Mouse (Mus musculus): ENCODE measurements at regions not wholly inside any gene's neighbourhood (a gene's known extent, or its start where the extent isn't known, plus 50 kb on each side); places are given as distances from the start of the nearest gene placed in this dataset.

DNA sequence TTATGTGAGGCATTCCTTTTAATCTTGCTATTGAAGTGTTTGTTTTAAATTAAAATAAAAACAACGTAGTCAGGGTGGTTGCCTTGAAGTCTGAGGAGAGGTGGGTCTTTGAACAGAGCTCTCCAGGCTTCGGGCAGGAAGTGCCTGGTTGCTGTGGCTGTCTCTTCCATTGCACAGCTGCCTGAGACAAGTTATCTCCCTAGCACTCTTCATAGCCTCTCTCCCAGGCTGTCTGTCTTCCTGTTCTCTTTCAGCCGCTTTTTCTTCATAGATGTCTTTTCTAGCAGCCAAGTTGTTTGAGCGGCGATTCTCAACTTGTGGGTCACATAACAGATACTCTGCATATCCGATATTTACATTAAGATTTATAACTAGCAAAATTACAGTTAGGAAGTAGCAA is 173.2 kb upstream of the Adgrl2 start:
- no peak overlapping the region for H3K4me2 ChIP-seq (replicated peaks)
- WGBS: 90% methylated on average over 6 of the region's 6 CpGs
- H3K4me1 ChIP-seq (replicated peaks): no peaks in the 10 kb centered on the region
- H3K27me3 ChIP-seq: no peaks in the 10 kb centered on the region
- H3K4me3 ChIP-seq (replicated peaks): no peak overlapping the region
- H3K9me3 ChIP-seq: no peaks in the 10 kb centered on the region
- no peak overlapping the region for H3K27ac ChIP-seq
- no peaks in the 10 kb centered on the region for H3K36me3 ChIP-seq
- H3K9ac ChIP-seq (replicated peaks): no peak overlapping the region
- ATAC-seq: no peak

DNA sequence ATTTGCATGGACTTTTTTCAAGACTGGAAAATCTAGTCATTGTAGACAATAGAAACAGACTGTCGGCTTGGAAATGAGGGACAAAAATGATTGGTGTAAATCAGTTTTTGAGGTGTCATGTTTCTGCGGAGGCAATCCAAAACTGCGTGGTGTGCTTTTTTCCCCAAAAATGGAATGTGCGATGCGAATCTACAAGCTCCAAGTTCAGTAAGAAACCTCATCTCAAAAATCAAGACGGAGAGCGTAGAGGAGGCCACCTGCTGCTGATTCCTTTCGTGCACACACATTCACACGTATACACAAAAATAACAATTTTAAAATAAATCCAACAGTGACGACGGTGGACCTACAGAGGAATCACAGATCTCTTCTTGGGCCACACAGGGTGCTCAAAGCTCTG is 170.5 kb upstream of the Adgrl2 start:
- Histone ChIP-seq H3K9me3 (no peaks in the 10 kb centered on the region), H3K27me3 (no peaks in the 10 kb centered on the region)
- no peak for ATAC-seq

DNA sequence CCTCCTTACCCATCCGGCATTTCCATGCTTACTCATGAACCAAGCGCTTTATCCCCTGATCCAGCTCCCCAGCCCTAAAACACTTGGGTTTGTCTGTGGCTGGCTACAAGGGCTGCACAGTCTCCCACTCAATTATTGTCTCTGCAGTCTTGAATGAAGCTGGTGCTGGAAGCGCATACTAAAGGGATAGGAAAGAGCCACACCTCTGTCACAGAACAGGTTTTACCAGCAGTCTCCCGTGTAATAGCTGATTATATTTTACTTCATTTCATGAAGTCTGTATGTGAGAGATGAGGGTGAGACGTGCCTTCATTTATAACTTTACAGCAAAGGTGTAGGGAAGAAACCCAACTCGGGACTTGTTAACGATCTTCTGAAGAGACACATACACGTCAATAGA is 167.0 kb upstream of the Adgrl2 start:
- no peaks in the 10 kb centered on the region for H3K4me1 ChIP-seq (replicated peaks)
- ATAC-seq: no peak
- no peak overlapping the region for H3K4me2 ChIP-seq (replicated peaks)
- H3K9ac ChIP-seq (replicated peaks): no peak overlapping the region
- H3K9me3 ChIP-seq: no peaks in the 10 kb centered on the region
- H3K27me3 ChIP-seq: no peaks in the 10 kb centered on the region
- no peak overlapping the region for H3K4me3 ChIP-seq (replicated peaks)
- 93% methylated on average over 8 of the region's 8 CpGs for WGBS
- H3K36me3 ChIP-seq: no peaks in the 10 kb centered on the region
- no peak overlapping the region for H3K27ac ChIP-seq

More for the DNA sequence above, 170.5 kb upstream of the Adgrl2 start:
- Histone ChIP-seq H3K27ac (no peak overlapping the region), H3K4me2 (replicated peaks) (no peak overlapping the region), H3K4me1 (replicated peaks) (no peaks in the 10 kb centered on the region), H3K9ac (replicated peaks) (no peak overlapping the region), H3K4me3 (replicated peaks) (no peak overlapping the region), H3K36me3 (no peaks in the 10 kb centered on the region)
- 96% methylated on average over 11 of the region's 11 CpGs for WGBS

DNA sequence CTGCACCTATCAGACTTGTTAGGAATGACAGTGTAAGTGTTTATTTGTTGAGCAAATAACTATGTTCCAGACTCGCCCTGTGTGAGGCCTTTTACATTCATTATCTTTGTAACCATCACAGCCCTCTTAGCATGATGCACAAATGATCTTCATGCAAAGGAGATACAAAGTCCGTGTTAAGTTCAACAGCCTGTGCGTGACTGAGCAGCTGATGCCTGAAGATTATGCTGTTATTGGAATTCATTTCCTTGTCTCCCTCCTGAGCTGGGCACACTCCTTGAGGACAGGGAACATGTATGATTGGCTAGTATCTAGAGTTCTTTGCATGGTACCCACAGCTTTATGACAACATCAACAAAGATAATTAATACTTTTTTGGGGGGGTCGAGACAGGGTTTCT is 162.0 kb upstream of the Adgrl2 start:
- no peaks in the 10 kb centered on the region for H3K36me3 ChIP-seq
- ATAC-seq: no peak

DNA sequence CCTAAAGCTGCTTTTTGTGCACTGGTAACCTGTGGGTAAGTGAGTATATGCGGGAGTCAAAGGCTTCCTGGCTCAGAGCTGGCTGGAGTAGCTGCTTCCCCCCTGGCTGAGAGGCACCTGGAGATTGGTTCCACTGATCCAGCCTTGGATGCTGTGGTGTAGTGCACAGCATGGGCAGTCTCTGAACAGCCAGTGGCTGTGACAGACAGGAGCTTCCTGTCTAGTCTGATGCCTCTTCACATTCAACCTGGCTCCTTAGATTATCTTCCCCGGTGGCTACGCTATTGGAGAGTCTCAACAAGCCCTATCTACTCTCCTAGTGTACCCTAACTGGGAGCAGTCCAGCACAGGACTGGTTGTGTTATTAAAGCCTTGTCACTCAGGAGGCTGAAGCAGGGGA is 160.4 kb upstream of the Adgrl2 start:
- no peak overlapping the region for H3K4me2 ChIP-seq (replicated peaks)
- H3K36me3 ChIP-seq: no peaks in the 10 kb centered on the region
- no peaks in the 10 kb centered on the region for H3K9me3 ChIP-seq
- ATAC-seq: no peak
- H3K4me3 ChIP-seq (replicated peaks): no peak overlapping the region
- no peak overlapping the region for H3K27ac ChIP-seq
- H3K9ac ChIP-seq (replicated peaks): no peak overlapping the region
- H3K4me1 ChIP-seq (replicated peaks): no peaks in the 10 kb centered on the region
- no peaks in the 10 kb centered on the region for H3K27me3 ChIP-seq
- WGBS: 83% methylated on average over 3 of the region's 3 CpGs

More for the DNA sequence above, 162.0 kb upstream of the Adgrl2 start:
- Histone ChIP-seq H3K4me1 (replicated peaks) (no peaks in the 10 kb centered on the region), H3K9me3 (no peaks in the 10 kb centered on the region), H3K4me3 (replicated peaks) (no peak overlapping the region), H3K9ac (replicated peaks) (no peak overlapping the region), H3K4me2 (replicated peaks) (no peak overlapping the region), H3K27ac (no peak overlapping the region), H3K27me3 (no peaks in the 10 kb centered on the region)
- 83% methylated on average over 4 of the region's 4 CpGs for WGBS

DNA sequence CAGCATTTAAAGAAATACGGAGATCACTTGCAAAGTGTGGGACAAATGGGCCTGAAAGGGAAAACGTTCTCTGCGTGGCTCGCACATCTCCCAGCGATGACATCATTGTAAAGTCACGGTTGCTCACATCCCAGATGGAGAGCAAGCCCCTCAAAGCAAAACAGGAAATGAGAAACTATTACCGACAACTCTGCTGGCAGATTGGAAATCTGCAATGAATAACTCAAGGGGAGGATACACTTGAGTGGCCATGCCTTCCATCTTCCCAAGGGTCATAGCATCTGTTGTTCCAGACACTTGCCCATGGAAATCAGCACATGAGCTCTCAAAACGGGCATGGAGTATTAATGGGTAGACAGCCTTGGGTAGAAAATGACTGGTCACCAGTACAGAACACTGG is 158.3 kb upstream of the Adgrl2 start:
- Histone ChIP-seq H3K27ac (no peak overlapping the region), H3K4me1 (replicated peaks) (no peaks in the 10 kb centered on the region), H3K36me3 (no peaks in the 10 kb centered on the region), H3K9me3 (no peaks in the 10 kb centered on the region), H3K4me3 (replicated peaks) (no peak overlapping the region), H3K27me3 (no peaks in the 10 kb centered on the region), H3K9ac (replicated peaks) (no peak overlapping the region), H3K4me2 (replicated peaks) (no peak overlapping the region)
- no peak for ATAC-seq
- WGBS: 83% methylated on average over 8 of the region's 8 CpGs

DNA sequence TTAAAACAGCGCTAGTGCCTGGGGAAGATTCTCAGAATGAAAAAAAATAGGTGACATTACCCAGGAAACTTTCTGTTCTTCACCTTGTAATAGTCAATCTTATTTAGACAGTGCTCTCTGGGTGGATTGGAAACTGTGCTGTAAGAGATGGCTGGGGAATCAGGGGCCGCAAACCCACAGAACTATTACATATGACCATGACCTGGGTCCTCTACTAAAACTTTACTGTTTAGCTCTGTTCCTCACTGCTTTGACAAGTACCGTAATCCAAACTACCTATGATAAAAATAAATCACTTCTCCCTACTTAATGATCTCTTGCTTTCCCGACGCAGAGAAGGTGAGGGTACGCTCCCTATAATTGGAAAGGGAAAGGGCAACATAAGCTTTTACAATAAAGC is 157.6 kb upstream of the Adgrl2 start:
- H3K4me1 ChIP-seq (replicated peaks): no peaks in the 10 kb centered on the region
- 95% methylated on average over 6 of the region's 6 CpGs for WGBS
- H3K4me2 ChIP-seq (replicated peaks): no peak overlapping the region
- no peaks in the 10 kb centered on the region for H3K27me3 ChIP-seq
- no peak overlapping the region for H3K9ac ChIP-seq (replicated peaks)
- H3K36me3 ChIP-seq: no peaks in the 10 kb centered on the region
- no peak overlapping the region for H3K4me3 ChIP-seq (replicated peaks)
- no peak for ATAC-seq
- no peaks in the 10 kb centered on the region for H3K9me3 ChIP-seq
- H3K27ac ChIP-seq: no peak overlapping the region

DNA sequence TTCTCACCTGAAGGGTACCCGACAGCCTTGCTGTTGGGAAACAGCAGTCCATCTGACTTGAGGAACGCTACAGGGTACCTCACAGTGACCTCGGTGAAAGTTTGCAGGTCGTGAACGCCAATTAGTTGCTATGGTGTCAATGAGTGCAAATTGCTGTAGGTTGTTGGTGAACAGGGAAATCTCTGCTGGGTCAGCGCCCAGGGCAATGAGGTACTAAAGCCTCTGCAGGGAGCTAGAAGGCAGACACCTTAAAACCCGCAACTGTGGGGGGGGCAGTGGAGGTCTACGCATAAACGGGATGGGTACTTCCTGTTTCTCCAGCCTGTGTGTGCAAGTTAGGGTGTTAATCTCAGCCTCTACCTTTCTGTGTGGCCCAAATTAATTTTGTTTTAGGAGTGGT is 156.3 kb upstream of the Adgrl2 start:
- H3K27me3 ChIP-seq: no peaks in the 10 kb centered on the region
- no peaks in the 10 kb centered on the region for H3K36me3 ChIP-seq
- H3K4me1 ChIP-seq (replicated peaks): no peaks in the 10 kb centered on the region
- no peak overlapping the region for H3K27ac ChIP-seq
- ATAC-seq: no peak
- no peak overlapping the region for H3K9ac ChIP-seq (replicated peaks)
- 62% methylated on average over 9 of the region's 9 CpGs for WGBS
- H3K4me2 ChIP-seq (replicated peaks): no peak overlapping the region
- H3K4me3 ChIP-seq (replicated peaks): no peak overlapping the region
- no peaks in the 10 kb centered on the region for H3K9me3 ChIP-seq

DNA sequence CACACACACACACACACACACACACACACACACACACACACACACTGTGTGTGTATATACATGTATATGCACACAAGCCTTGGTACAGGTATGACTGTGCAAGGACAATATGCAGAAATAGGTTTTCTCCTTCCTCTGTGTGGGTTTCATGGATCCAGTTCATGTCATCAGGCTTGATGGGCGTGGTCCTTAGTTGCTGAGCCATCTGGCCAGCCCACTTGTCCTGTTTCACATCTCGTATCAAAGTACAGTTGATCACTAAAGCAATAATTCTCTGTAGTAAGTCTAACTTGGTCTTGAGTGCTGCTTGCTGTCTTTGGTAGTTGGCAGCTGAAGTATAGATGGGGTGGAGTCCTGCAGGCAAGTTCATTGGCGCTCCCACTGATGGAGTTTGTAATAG is 150.1 kb upstream of the Adgrl2 start:
- no peak overlapping the region for H3K27ac ChIP-seq
- no peaks in the 10 kb centered on the region for H3K9me3 ChIP-seq
- no peak overlapping the region for H3K4me2 ChIP-seq (replicated peaks)
- ATAC-seq: no peak
- no peak overlapping the region for H3K4me3 ChIP-seq (replicated peaks)
- 89% methylated on average over 3 of the region's 3 CpGs for WGBS
- no peaks in the 10 kb centered on the region for H3K36me3 ChIP-seq
- H3K27me3 ChIP-seq: no peaks in the 10 kb centered on the region
- no peaks in the 10 kb centered on the region for H3K4me1 ChIP-seq (replicated peaks)
- no peak overlapping the region for H3K9ac ChIP-seq (replicated peaks)

DNA sequence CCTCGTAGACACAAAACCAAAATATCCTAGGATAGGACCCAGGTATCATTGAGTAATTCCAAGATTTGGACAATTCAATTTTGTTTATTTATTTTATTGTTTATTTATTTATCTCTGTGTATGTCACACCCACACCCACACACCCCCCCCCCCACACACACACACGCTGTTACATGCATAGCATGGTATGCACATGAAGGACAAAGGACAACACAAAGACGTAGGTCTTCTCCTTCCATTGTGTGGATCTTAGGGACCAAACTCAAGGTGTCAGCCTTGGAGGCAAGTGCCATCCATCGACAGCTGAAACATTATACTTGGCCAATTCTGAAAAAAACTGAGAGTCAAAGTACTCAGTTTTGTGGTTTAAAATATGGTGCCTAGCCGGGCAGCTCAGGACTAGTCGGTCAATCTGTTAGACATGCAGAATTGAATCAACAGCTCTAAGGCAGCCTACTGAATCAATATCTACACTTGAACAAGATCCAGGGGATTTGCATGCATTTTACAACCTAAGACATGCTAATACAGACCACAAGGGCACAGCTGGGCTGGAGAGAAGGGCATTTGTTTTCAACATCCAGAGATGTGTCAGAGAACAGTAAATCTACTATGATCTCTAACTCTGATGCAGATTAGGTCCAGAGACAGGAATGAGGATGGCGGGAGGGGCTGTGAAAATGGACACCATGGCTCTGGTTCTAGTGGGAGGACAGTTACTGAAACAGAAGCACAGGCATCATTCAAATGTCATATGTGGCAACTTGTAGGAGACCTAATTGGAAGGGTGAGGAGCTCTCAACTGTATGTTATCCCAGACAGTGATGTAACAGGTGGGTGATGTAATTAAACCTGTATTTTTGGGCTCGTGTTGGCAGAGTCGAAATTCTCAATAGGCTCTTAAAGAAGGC is 143.9 kb upstream of the Adgrl2 start:
- WGBS: 74% methylated on average over 9 of the region's 9 CpGs
- peak; percentile 58 for ATAC-seq
- Histone ChIP-seq H3K9ac (replicated peaks) (no peak overlapping the region), H3K9me3 (no peaks in the 10 kb centered on the region), H3K27me3 (no peaks in the 10 kb centered on the region), H3K4me2 (replicated peaks) (no peak overlapping the region), H3K4me3 (replicated peaks) (no peak overlapping the region), H3K4me1 (replicated peaks) (0 out of 2 replicates have a peak, but pooled peaks cover 5% of the 10 kb centered on the region), H3K27ac (no peak overlapping the region), H3K36me3 (no peaks in the 10 kb centered on the region)

DNA sequence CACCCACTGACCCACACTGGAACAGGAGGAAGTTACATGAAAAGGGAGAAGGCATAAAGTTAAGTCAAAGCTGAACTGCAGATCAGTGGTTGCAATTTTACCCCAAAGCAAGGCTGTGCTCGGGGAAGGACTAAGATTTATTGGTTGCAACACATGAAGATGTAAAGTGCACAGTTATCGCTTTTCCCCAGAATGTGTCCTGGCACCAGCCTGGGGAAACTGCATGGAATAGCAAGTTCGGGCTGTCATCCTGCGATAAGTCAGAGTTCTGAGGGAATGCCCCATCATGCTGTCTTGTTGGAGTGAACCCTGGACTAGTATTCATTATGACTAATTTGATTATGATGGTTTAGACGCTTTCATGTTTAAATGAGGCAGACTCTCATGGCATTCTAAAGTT is 128.5 kb upstream of the Adgrl2 start:
- Histone ChIP-seq H3K27ac (no peak overlapping the region), H3K27me3 (no peaks in the 10 kb centered on the region), H3K36me3 (no peaks in the 10 kb centered on the region), H3K9ac (replicated peaks) (no peak overlapping the region), H3K4me2 (replicated peaks) (no peak overlapping the region), H3K4me1 (replicated peaks) (no peaks in the 10 kb centered on the region), H3K9me3 (no peaks in the 10 kb centered on the region), H3K4me3 (replicated peaks) (no peak overlapping the region)
- no peak for ATAC-seq
- 91% methylated on average over 5 of the region's 5 CpGs for WGBS

DNA sequence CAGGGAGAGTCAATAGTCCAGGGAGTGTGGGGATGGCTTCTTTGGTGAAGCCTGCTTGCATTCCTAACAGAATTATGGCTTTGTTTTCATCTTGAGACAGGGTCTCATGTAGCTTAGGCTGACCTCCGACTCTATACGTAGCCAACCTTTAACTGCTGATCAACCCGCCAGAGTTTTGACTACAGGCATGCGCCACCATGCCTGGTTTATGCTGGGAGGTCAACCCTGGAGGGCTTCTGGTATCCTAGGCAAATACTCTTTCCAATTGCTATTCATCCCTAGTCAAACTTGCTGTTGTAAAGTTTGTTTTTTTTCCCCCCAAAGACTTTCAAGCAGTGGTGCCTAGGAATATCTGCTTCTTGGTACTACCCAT is 127.3 kb upstream of the Adgrl2 start:
- ATAC-seq: no peak
- no peaks in the 10 kb centered on the region for H3K4me1 ChIP-seq (replicated peaks)
- H3K36me3 ChIP-seq: no peaks in the 10 kb centered on the region
- 82% methylated on average over 4 of the region's 4 CpGs for WGBS
- H3K9ac ChIP-seq (replicated peaks): no peak overlapping the region
- no peaks in the 10 kb centered on the region for H3K9me3 ChIP-seq
- no peak overlapping the region for H3K4me2 ChIP-seq (replicated peaks)
- H3K27me3 ChIP-seq: no peaks in the 10 kb centered on the region
- H3K4me3 ChIP-seq (replicated peaks): no peak overlapping the region
- no peak overlapping the region for H3K27ac ChIP-seq

All from midbrain, embryonic 13.5 days (tissue).